In the genomic region with DNA sequence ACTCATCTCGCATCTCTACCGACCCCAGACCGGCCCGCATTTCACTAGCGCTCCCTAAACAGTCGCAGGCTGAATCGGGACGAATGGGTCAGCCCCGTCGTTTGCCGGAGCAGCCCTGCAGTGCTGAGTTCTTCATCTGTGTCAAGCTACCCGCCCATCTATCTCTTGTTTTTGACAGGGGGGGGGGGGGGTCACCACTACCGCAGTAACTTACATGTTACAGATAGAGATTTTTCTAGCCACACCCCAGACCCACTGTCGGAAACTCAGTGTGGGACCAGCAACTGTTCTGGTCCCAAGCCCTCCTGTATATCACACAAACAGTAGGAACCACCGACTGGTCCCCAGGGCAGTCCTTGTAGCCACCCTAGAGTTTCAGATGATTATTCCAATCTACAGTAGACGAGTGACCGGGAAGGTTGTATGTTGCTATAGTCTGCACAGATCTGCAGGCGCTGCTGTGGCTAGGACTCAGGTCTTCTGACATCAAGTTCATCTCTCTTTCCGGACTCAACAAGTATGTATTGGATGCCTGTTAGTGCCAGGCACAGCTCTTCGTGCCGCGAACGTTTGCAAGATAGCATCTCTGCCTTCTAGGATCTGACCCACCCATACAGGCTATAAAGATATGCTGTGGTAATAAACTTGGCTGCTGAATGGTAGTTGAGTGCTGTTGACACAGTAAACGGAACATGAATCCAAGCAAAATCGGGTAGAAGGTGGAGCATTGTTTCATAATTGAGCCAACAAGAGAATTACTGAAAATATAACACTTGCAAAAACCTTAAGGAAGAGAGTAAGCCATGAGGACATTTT, we compare ENCODE assay signal across 8 mouse cellular contexts. TPM values are rescaled to one million over a fixed set of nuclear protein-coding genes. Genes with fewer than 3 reads are reported as not detected.
A peak's percentile ranks its signal among the peaks of the same experiment; 100 is the strongest.
DNase-seq lines count a peak whose midpoint lies in the region; ATAC-seq lines count a peak whose summit lies in the region.

No protein-coding gene starts in this region.

- ATAC-seq in kidney, embryonic 14.5 days (ENCODE audit: low FRiP score, low TSS enrichment), result peak; percentile 34; the same call in 1 of the 2 replicates
- ATAC-seq in common myeloid progenitor, adult 5-6 weeks (replicated peaks; ENCODE audit: low read depth, poor library complexity, severe bottlenecking), result 0 out of 2 replicates have a peak, but pooled peaks have one; percentile 23
- ATAC-seq in hindbrain, embryonic 13.5 days (ENCODE audit: low FRiP score), result peak; percentile 65
- ATAC-seq in midbrain, embryonic 11.5 days (ENCODE audit: low FRiP score), result peak; percentile 56; the same call in 1 of the 2 replicates

- H3K9me3 ChIP-seq in kidney, embryonic 14.5 days (ENCODE audit: control insufficient read depth, low read length), result no peaks in the 10 kb centered on the region
- no peaks in the 10 kb centered on the region for H3K9me3 ChIP-seq in hindbrain, embryonic 13.5 days
- no peaks in the 10 kb centered on the region for H3K9me3 ChIP-seq in midbrain, embryonic 11.5 days (ENCODE audit: control insufficient read depth, low read length)

- peak overlapping the region; percentile 84 for H3K4me2 ChIP-seq in kidney, embryonic 14.5 days (replicated peaks; ENCODE audit: low read depth, low read length)
- peak overlapping the region; percentile 65 for H3K4me2 ChIP-seq in hindbrain, embryonic 13.5 days
- H3K4me2 ChIP-seq in midbrain, embryonic 11.5 days, result peak overlapping the region; percentile 77

- no peaks in the 10 kb centered on the region for H3K36me3 ChIP-seq in kidney, embryonic 14.5 days (ENCODE audit: control insufficient read depth, insufficient read depth, low read length)
- no peaks in the 10 kb centered on the region for H3K36me3 ChIP-seq in hindbrain, embryonic 13.5 days
- H3K36me3 ChIP-seq in midbrain, embryonic 11.5 days (ENCODE audit: control insufficient read depth, insufficient read depth, low read length), result no peaks in the 10 kb centered on the region

- no peak overlapping the region; the same call in 1 of the 2 replicates for H3K27ac ChIP-seq in kidney, embryonic 14.5 days (ENCODE audit: low read depth, low read length)
- peak overlapping the region; percentile 74 for H3K27ac ChIP-seq in hindbrain, embryonic 13.5 days
- H3K27ac ChIP-seq in midbrain, embryonic 11.5 days (ENCODE audit: low read depth, low read length), result no peak overlapping the region

- H3K27me3 ChIP-seq in kidney, embryonic 14.5 days (ENCODE audit: control insufficient read depth, insufficient read depth, low read length), result no peaks in the 10 kb centered on the region
- peaks cover 7% of the 10 kb centered on the region for H3K27me3 ChIP-seq in hindbrain, embryonic 13.5 days
- H3K27me3 ChIP-seq in midbrain, embryonic 11.5 days (ENCODE audit: control insufficient read depth, insufficient read depth, low read length), result no peaks in the 10 kb centered on the region

- WGBS in kidney, embryonic 14.5 days, result 34% methylated on average over 25 of the region's 25 CpGs
- WGBS in hindbrain, embryonic 13.5 days, result 39% methylated on average over 25 of the region's 25 CpGs
- 40% methylated on average over 25 of the region's 25 CpGs for WGBS in midbrain, embryonic 11.5 days

- H3K4me3 ChIP-seq in kidney, embryonic 14.5 days (ENCODE audit: low read length), result peak overlapping the region; percentile 74
- peak overlapping the region; percentile 71 for H3K4me3 ChIP-seq in hindbrain, embryonic 13.5 days
- H3K4me3 ChIP-seq in midbrain, embryonic 11.5 days (ENCODE audit: low read depth, low read length), result peak overlapping the region; percentile 69

- DNase-seq in kidney, postnatal 14 days, result no peak
- no peak for DNase-seq in midbrain, embryonic 11.5 days (ENCODE audit: low spot score, missing footprints)
- DNase-seq in c-Kit-positive CD71-positive TER-119-positive erythroid progenitor cells, embryonic 14.5 days (ENCODE audit: low spot score), result no peak
- DNase-seq in adrenal gland, postnatal 36 days, result no peak
- no peak for DNase-seq in thymus, postnatal 4 days

- H3K4me1 ChIP-seq in kidney, embryonic 14.5 days (ENCODE audit: control insufficient read depth, insufficient read depth, low read length), result peaks cover 9% of the 10 kb centered on the region; the same call in 1 of the 2 replicates
- H3K4me1 ChIP-seq in hindbrain, embryonic 13.5 days (replicated peaks), result peaks cover 17% of the 10 kb centered on the region
- H3K4me1 ChIP-seq in midbrain, embryonic 11.5 days (ENCODE audit: control insufficient read depth, insufficient read depth, low read length), result peaks cover 5% of the 10 kb centered on the region

- peak overlapping the region; percentile 88 for H3K9ac ChIP-seq in kidney, embryonic 14.5 days (ENCODE audit: low read depth, low read length)
- H3K9ac ChIP-seq in hindbrain, embryonic 13.5 days, result peak overlapping the region; percentile 89
- peak overlapping the region; percentile 79 for H3K9ac ChIP-seq in midbrain, embryonic 11.5 days (ENCODE audit: low read length)

RNA-seq across cellular contexts. Expression of a gene that starts 0.5 kb away (rescaled TPM):
- 3.8 and 7.2 TPM in 2 replicates for polyA plus RNA-seq in kidney, embryonic 14.5 days (2014; fragmentation: Nextera tagmentation; extraction: Ambion mirVana)
- total RNA-seq in common myeloid progenitor, adult 5-6 weeks (2017), result 1.5 and 2.1 TPM in 2 replicates
- polyA plus RNA-seq in hindbrain, embryonic 13.5 days (2015; fragmentation: Nextera tagmentation; extraction: Ambion mirVana), result 4.1 and 4.3 TPM in 2 replicates
- polyA plus RNA-seq in midbrain, embryonic 11.5 days (2014; fragmentation: Nextera tagmentation; extraction: Ambion mirVana), result 2.0 and 3.2 TPM in 2 replicates
- 1 to 10 TPM; 3.5 to 5.2 TPM for total RNA-seq in adrenal gland, postnatal 36 days (2021)

RNA-seq across cellular contexts. Expression of a gene that starts 34.0 kb away (rescaled TPM):
- 7.0 and 10.0 TPM in 2 replicates for polyA plus RNA-seq in kidney, embryonic 14.5 days (2014; fragmentation: Nextera tagmentation; extraction: Ambion mirVana)
- 1.9 and 3.0 TPM in 2 replicates for total RNA-seq in common myeloid progenitor, adult 5-6 weeks (2017)
- polyA plus RNA-seq in hindbrain, embryonic 13.5 days (2015; fragmentation: Nextera tagmentation; extraction: Ambion mirVana), result 1.1 and 1.5 TPM in 2 replicates
- polyA plus RNA-seq in midbrain, embryonic 11.5 days (2014; fragmentation: Nextera tagmentation; extraction: Ambion mirVana), result 4.6 and 6.1 TPM in 2 replicates
- under 1 TPM; 0.56 to 0.69 TPM for total RNA-seq in adrenal gland, postnatal 36 days (2021)
